Mouse (Mus musculus) lung, embryonic 16.5 days (tissue): ENCODE results near the gene Cd164l2. TPM values are rescaled to one million over a fixed set of nuclear protein-coding genes. Genes with fewer than 3 reads are reported as not detected.

ENCODE experiments used
- ATAC-seq: fragments of 200-750 bp; cut with Nextera tagmentation; 2 replicates; pipeline ENCODE4 v1.8.0; 2017; ENCODE audit warnings: low read depth, mild to moderate bottlenecking, moderate library complexity
- H3K27ac ChIP-seq: fragments of 300-500 bp; sonication (generic); 2 replicates; pipeline ENCODE4 v1.5.1; 2014; ENCODE audit warnings: mild to moderate bottlenecking, control low read depth, low read length
- H3K27me3 ChIP-seq: fragments of 300-500 bp; sonication (generic); 2 replicates; pipeline ENCODE4 v1.6.1; 2014; ENCODE audit warnings: low read depth, low read length, mixed read lengths; ENCODE audit not compliant: control insufficient read depth, insufficient read depth
- H3K36me3 ChIP-seq: fragments of 300-500 bp; sonication (generic); 2 replicates; pipeline ENCODE4 v1.6.1; 2014; ENCODE audit warnings: low read length; ENCODE audit not compliant: control insufficient read depth, insufficient read depth
- H3K4me1 ChIP-seq: fragments of 300-500 bp; sonication (generic); replicated peaks from 2 replicates; pipeline ENCODE4 v1.6.1; 2014; ENCODE audit warnings: low read length, mixed read lengths; ENCODE audit not compliant: control insufficient read depth, insufficient read depth
- H3K4me2 ChIP-seq: fragments of 300-500 bp; sonication (generic); 2 replicates; pipeline ENCODE4 v1.6.1; 2014; ENCODE audit warnings: low read depth, low read length, control low read depth
- H3K4me3 ChIP-seq: fragments of 300-500 bp; sonication (generic); 2 replicates; pipeline ENCODE4 v1.5.1; 2014; ENCODE audit warnings: mild to moderate bottlenecking, low read length, control low read depth
- H3K9ac ChIP-seq: fragments of 300-500 bp; sonication (generic); 2 replicates; pipeline ENCODE4 v1.6.1; 2014; ENCODE audit warnings: low read length, control low read depth
- H3K9me3 ChIP-seq: fragments of 300-500 bp; sonication (generic); 2 replicates; pipeline ENCODE4 v1.6.1; 2016; ENCODE audit warnings: low read length; ENCODE audit not compliant: control insufficient read depth
- WGBS: fragments of 180-500 bp; shearing (Covaris S2); extraction: QIAGEN DNeasy Blood & Tissue Kit; methylation state at CpG from one replicate; pipeline ENCODE4 v1.1.7; 2014; 5-methylcytosine and 5-hydroxymethylcytosine counted together
- polyA plus RNA-seq: library from polyadenylated mRNA; unstranded; fragments of >200 nt; fragmentation: Nextera tagmentation; extraction: Ambion mirVana; gene quantifications from 2 replicates; pipeline ENCODE4 v1.2.1, GENCODE M21; 2015

Gene Cd164l2
- polyA plus RNA-seq, 1 experiment from 2014 or later = 7.7 TPM

- H3K4me3 ChIP-seq = no peak overlapping the region
- no peak for ATAC-seq
- no peaks in the 10 kb centered on the region for H3K27me3 ChIP-seq
- no peak overlapping the region for H3K9ac ChIP-seq
- peaks cover 9% of the 10 kb centered on the region for H3K36me3 ChIP-seq
- no peak overlapping the region for H3K4me2 ChIP-seq
- 34% methylated on average over 14 of the region's 14 CpGs for WGBS
- no peak overlapping the region for H3K27ac ChIP-seq
- peaks cover 41% of the 10 kb centered on the region for H3K4me1 ChIP-seq
- H3K9me3 ChIP-seq = no peaks in the 10 kb centered on the region
These were observed 35.8 kb upstream of the Cd164l2 start for GRCm38 (mm10) chr4:133175998-133176760.

- H3K4me2 ChIP-seq = no peak overlapping the region
- no peaks in the 10 kb centered on the region for H3K9me3 ChIP-seq
- no peaks in the 10 kb centered on the region for H3K27me3 ChIP-seq
- no peak overlapping the region for H3K9ac ChIP-seq
- H3K36me3 ChIP-seq = peaks cover 10% of the 10 kb centered on the region
- H3K4me3 ChIP-seq = no peak overlapping the region
- H3K27ac ChIP-seq = no peak overlapping the region
- peaks cover 37% of the 10 kb centered on the region for H3K4me1 ChIP-seq
- WGBS = 82% methylated on average over 18 of the region's 18 CpGs
- ATAC-seq = no peak
These were observed 35.0 kb upstream of the Cd164l2 start for GRCm38 (mm10) chr4:133176761-133177403.

GRCm38 (mm10) chr4:133178305-133178704 lies 33.6 kb upstream of the Cd164l2 start:
- Histone ChIP-seq H3K27ac (no peak overlapping the region), H3K4me3 (no peak overlapping the region), H3K9me3 (no peaks in the 10 kb centered on the region), H3K4me2 (no peak overlapping the region), H3K27me3 (no peaks in the 10 kb centered on the region), H3K9ac (no peak overlapping the region), H3K36me3 (peaks cover 10% of the 10 kb centered on the region), H3K4me1 (peaks cover 30% of the 10 kb centered on the region)
- 70% methylated on average over 5 of the region's 5 CpGs for whole genome bisulfite sequencing
- no peak for ATAC-seq

- Histone ChIP-seq H3K4me3 (no peak overlapping the region), H3K4me2 (no peak overlapping the region), H3K9ac (no peak overlapping the region), H3K27me3 (no peaks in the 10 kb centered on the region), H3K36me3 (peaks cover 10% of the 10 kb centered on the region), H3K4me1 (peaks cover 31% of the 10 kb centered on the region), H3K27ac (no peak overlapping the region), H3K9me3 (no peaks in the 10 kb centered on the region)
- WGBS = 95% methylated on average over 7 of the region's 7 CpGs
- ATAC-seq = no peak
These were observed 32.7 kb upstream of the Cd164l2 start for GRCm38 (mm10) chr4:133179258-133179657.

- no peak for ATAC-seq
- no peak overlapping the region for H3K4me3 ChIP-seq
- H3K4me2 ChIP-seq = no peak overlapping the region
- H3K36me3 ChIP-seq = peaks cover 16% of the 10 kb centered on the region
- WGBS = 84% methylated on average over 8 of the region's 8 CpGs
- no peak overlapping the region for H3K27ac ChIP-seq
- no peak overlapping the region for H3K9ac ChIP-seq
- H3K4me1 ChIP-seq = peaks cover 27% of the 10 kb centered on the region
- H3K9me3 ChIP-seq = no peaks in the 10 kb centered on the region
- no peaks in the 10 kb centered on the region for H3K27me3 ChIP-seq
These were observed 29.4 kb upstream of the Cd164l2 start for GRCm38 (mm10) chr4:133182439-133183033.

GRCm38 (mm10) chr4:133184031-133184897 lies 27.7 kb upstream of the Cd164l2 start:
- H3K9me3 ChIP-seq = no peaks in the 10 kb centered on the region
- H3K27me3 ChIP-seq = no peaks in the 10 kb centered on the region
- H3K9ac ChIP-seq = 0 out of 2 replicates have a peak overlapping the region, but pooled peaks have one; percentile 0
- peaks cover 23% of the 10 kb centered on the region for H3K36me3 ChIP-seq
- peak overlapping the region; percentile 8; the same call in 1 of the 2 replicates for H3K4me2 ChIP-seq
- ATAC-seq = peak; percentile 16; the same call in 1 of the 2 replicates
- H3K4me1 ChIP-seq = peaks cover 27% of the 10 kb centered on the region
- H3K27ac ChIP-seq = peak overlapping the region; percentile 86
- H3K4me3 ChIP-seq = no peak overlapping the region
- WGBS = 54% methylated on average over 14 of the region's 14 CpGs

GRCm38 (mm10) chr4:133184898-133185665 lies 26.8 kb upstream of the Cd164l2 start:
- ATAC-seq = peak; percentile 85
- WGBS = 23% methylated on average over 15 of the region's 15 CpGs
- H3K27me3 ChIP-seq = no peaks in the 10 kb centered on the region
- H3K4me3 ChIP-seq = no peak overlapping the region
- peak overlapping the region; percentile 86 for H3K27ac ChIP-seq
- no peaks in the 10 kb centered on the region for H3K9me3 ChIP-seq
- H3K4me2 ChIP-seq = peak overlapping the region; percentile 8; the same call in 1 of the 2 replicates
- peaks cover 27% of the 10 kb centered on the region for H3K4me1 ChIP-seq
- no peak overlapping the region for H3K9ac ChIP-seq
- peaks cover 28% of the 10 kb centered on the region for H3K36me3 ChIP-seq

- H3K9me3 ChIP-seq = no peaks in the 10 kb centered on the region
- WGBS = 58% methylated on average over 8 of the region's 8 CpGs
- peak overlapping the region; percentile 86 for H3K27ac ChIP-seq
- H3K4me3 ChIP-seq = no peak overlapping the region
- H3K4me1 ChIP-seq = peaks cover 27% of the 10 kb centered on the region
- peaks cover 36% of the 10 kb centered on the region for H3K36me3 ChIP-seq
- no peak for ATAC-seq
- H3K9ac ChIP-seq = no peak overlapping the region
- H3K27me3 ChIP-seq = no peaks in the 10 kb centered on the region
- no peak overlapping the region for H3K4me2 ChIP-seq
These were observed 26.0 kb upstream of the Cd164l2 start for GRCm38 (mm10) chr4:133185893-133186292.
